Mouse (Mus musculus) cortical plate, adult 2 months (tissue): Measurements from ENCODE around the gene Pea15a. TPM values are rescaled to one million over a fixed set of nuclear protein-coding genes. Genes with fewer than 3 reads are reported as not detected.
A peak's percentile ranks its signal among the peaks of the same experiment; 100 is the strongest.

Source experiments
- H3K27ac ChIP-seq: fragments of 200-500 bp; 2 replicates; pipeline ENCODE4 v1.5.1; 2012; ENCODE audit warnings: low read length, control low read depth, inconsistent platforms; ENCODE audit not compliant: insufficient read depth
- H3K4me1 ChIP-seq: fragments of 200-500 bp; 2 replicates; pipeline ENCODE4 v1.6.1; 2011; ENCODE audit warnings: low read length; ENCODE audit not compliant: control insufficient read depth, insufficient read depth
- H3K4me3 ChIP-seq: fragments of 200-500 bp; 2 replicates; pipeline ENCODE4 v1.5.1; 2011; ENCODE audit warnings: mild to moderate bottlenecking, low read length, control low read depth; ENCODE audit not compliant: insufficient read depth
- CTCF ChIP-seq: fragments of 200-500 bp; IDR thresholded peaks from 2 replicates; pipeline ENCODE4 v1.5.1; 2011; ENCODE audit warnings: mild to moderate bottlenecking, control low read depth, low read length; ENCODE audit not compliant: insufficient read depth; ENCODE audit errors: extremely low read depth
- POLR2A ChIP-seq: fragments of 200-500 bp; IDR thresholded peaks from 2 replicates; pipeline ENCODE4 v1.6.1; 2011; ENCODE audit warnings: mild to moderate bottlenecking, low read length, control low read depth; ENCODE audit not compliant: insufficient read depth; ENCODE audit errors: extremely low read depth
- polyA plus RNA-seq: library from polyadenylated mRNA; depleted of rRNA; stranded (reverse); fragments of >200 nt; gene quantifications from 2 replicates; pipeline ENCODE4 v1.2.3, GENCODE M21; 2012

The Pea15a gene
- polyA plus RNA-seq, 1 experiment = 543 TPM

DNA sequence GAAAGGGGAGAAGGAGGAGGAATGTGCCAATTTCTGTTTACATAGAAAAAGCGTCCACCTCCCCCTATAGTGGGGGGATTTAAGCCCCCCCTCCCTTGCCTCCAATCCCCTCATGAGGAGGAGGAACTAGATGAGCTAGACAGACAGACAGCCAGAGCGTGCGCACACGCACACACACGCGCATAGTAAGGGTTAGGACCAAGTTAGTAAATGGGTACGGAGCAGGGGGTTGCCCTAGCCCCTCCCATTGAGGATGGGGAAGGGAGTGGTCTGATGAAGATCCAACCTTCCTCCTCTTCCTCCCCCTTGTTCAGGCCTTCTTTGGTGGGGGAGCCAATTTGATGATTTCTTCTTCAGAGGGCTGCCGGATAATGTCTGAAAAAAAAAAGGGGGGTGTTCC, 8.3 kb downstream of the Pea15a start:
- no peak for TF ChIP-seq CTCF
- peak; percentile 27; the same call in 1 of the 2 replicates for TF ChIP-seq POLR2A
- Histone ChIP-seq H3K4me3 (no peak overlapping the region), H3K4me1 (peaks cover 19% of the 10 kb centered on the region), H3K27ac (no peak overlapping the region)

DNA sequence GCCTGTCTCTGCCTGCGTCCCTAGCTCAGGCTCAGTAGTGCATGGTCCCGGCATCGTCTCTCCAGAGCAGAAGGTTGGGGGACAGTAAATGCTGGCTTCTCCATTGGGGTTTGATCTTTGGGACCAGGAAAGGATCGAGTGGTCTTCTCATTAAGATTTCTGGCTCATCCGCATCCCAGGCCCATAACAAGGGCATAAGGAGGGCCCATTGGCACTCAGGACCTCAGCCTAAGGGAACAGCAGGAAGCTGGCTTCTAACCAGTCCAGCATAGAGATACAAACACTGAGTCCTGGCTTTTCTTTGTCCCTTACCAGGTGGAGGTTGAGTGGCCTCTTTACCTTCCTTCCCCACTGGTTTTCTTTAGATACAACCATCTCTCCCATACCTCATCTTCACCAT, 8.8 kb downstream of the Pea15a start:
- H3K4me3 ChIP-seq = no peak overlapping the region
- no peak for TF ChIP-seq POLR2A
- TF ChIP-seq CTCF = no peak
- H3K27ac ChIP-seq = no peak overlapping the region
- H3K4me1 ChIP-seq = peaks cover 16% of the 10 kb centered on the region

DNA sequence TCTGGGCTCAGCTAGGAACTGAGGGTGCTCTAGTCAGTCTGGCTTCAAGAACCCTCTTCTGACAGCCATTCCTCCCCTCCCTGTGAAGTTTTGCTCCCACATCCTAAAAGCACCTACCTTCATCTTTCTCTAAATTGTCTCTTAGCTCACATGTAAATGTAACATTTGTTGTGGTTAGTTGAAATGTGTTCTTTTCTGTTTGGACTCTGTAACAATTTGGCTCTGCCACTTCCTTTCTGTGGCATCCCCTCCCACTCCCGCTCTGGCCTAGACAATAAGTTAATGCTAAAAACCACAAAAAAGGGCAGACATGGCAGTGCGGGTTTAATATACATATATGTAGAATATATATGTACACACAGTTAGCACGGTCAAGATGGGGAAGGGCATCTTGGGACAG, 9.5 kb downstream of the Pea15a start:
- H3K4me1 ChIP-seq = peaks cover 13% of the 10 kb centered on the region
- no peak overlapping the region for H3K27ac ChIP-seq
- no peak overlapping the region for H3K4me3 ChIP-seq
- TF ChIP-seq POLR2A = no peak; the same call in 1 of the 2 replicates

DNA sequence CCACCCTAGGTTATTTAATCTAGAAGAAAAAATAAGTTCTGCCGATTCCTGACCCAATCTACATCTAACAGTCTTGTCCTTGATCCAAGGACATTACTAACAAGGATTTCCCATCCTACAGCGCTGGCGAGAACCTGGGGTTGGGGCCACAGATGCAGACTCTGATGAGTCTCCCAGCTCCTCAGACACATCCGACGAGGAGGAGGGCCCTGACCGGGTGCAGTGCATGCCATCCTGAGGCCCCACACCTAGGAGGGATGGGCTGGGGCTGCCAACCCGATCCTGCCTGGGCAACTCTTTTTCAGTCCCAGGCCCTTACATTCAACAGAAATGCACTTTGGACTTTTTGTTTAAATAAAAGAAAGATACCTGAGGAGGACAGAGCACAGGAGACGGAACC, 12.2 kb downstream of the Pea15a start:
- TF ChIP-seq POLR2A (no peak), CTCF (no peak)
- no peak overlapping the region for H3K4me3 ChIP-seq
- peaks cover 3% of the 10 kb centered on the region; the same call in 1 of the 2 replicates for H3K4me1 ChIP-seq
- H3K27ac ChIP-seq = no peak overlapping the region

DNA sequence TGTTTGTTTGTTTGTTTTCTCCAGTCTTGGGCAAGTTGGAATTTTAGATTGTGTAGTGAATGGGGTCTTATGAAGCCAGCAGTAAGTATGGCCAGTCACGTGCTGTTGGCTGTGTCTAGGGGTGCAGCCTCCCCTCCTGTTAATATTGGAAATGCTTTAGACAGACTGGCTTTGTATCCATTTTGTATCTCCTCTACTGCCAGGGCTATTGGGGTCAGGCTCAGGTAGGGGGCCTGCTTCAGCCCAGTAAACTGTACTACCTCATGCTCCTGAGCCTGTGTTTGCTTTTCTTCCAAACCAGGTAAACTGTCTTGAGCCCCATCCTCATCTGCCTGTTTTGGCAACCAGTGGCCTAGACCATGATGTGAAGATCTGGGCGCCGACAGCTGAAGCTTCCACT, 14.4 kb downstream of the Pea15a start:
- TF ChIP-seq POLR2A (no peak), CTCF (no peak)
- Histone ChIP-seq H3K4me1 (peaks cover 1% of the 10 kb centered on the region; the same call in 1 of the 2 replicates), H3K27ac (no peak overlapping the region), H3K4me3 (no peak overlapping the region)

DNA sequence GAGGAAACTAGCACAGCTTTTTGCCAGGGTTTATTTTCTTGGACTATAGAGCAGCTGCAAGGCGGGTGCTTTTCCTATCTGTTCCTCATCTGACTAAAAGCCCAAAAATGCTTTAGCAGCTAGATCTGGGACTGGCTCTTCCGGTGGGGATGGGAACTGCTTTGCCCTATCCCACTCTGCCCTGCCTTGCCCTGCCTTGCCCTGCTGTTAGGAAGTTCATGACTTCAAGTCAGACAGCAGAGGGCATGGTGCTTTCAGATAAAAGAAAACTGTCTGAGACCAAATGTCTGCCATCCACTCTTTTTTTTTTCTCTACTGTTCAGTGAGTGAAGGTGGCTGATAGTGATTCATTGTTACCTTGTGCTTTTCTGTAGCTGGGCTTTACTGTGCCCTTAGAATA, 15.0 kb downstream of the Pea15a start:
- TF ChIP-seq POLR2A (no peak), CTCF (no peak)
- H3K4me1 ChIP-seq = peaks cover 1% of the 10 kb centered on the region; the same call in 1 of the 2 replicates
- H3K27ac ChIP-seq = no peak overlapping the region
- no peak overlapping the region for H3K4me3 ChIP-seq

DNA sequence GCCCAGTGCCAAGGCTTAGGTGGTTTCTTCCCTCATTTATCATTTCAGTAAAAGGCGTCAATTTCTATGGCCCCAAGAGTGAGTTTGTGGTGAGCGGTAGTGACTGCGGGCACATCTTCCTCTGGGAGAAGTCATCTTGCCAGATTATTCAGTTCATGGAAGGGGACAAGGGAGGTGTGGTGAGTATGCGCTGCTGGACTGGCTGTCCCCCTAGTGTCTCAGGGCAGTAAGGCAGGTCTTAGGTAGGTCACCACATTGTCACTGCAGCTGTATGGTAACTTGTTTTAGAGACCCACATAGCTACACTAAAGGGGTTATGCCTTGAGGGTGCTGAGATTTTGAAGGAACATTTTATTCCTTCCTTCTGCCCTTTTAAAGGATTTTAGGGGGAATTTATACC, 17.7 kb downstream of the Pea15a start:
- no peak for TF ChIP-seq POLR2A
- peak; percentile 14; the same call in 1 of the 2 replicates for TF ChIP-seq CTCF
- no peak overlapping the region for H3K27ac ChIP-seq
- H3K4me3 ChIP-seq = no peak overlapping the region
- no peaks in the 10 kb centered on the region for H3K4me1 ChIP-seq

DNA sequence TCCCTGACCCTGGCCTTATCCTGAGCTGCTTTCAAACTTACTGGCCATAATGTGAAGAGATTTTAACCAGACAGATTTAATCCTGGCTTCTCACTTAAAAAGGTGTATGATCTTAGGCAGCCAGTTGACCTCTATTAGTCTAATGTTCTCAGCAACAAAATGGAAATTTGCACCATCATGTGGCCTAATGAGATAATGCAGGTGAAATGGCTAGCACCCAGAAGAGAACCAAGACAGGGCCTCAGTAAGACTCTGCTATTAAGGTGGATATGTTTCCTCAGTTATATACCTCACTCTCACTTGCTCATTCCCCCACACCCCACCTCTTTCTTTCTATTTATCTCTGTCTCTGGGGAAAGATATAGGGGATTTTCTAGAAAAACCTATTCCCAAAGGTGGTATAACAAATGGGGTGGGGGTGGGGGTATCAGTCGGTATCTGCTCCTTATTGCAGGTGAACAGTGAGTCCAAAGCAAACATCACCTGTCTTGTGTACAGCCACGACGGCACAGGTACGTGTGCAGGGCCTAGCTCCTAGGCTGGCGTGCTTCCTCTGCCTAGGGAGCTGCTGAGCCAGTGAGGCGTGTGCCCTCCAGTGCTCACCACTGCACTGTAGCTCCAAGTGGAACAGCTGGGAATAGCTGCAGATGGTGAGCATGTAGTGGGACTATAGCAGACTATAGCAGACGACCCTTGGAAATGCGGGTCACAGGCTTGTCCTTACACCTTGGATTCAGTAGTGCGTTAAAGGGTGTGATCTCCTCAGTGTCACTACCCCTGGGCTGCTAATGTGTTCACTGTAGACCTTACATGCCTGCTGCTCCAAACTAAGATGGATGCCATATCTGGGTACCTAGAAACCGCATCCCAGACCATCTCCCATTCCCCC, 20.0 kb downstream of the Pea15a start:
- no peak for TF ChIP-seq CTCF
- TF ChIP-seq POLR2A = no peak
- no peak overlapping the region for H3K4me3 ChIP-seq
- H3K4me1 ChIP-seq = no peaks in the 10 kb centered on the region
- H3K27ac ChIP-seq = no peak overlapping the region

DNA sequence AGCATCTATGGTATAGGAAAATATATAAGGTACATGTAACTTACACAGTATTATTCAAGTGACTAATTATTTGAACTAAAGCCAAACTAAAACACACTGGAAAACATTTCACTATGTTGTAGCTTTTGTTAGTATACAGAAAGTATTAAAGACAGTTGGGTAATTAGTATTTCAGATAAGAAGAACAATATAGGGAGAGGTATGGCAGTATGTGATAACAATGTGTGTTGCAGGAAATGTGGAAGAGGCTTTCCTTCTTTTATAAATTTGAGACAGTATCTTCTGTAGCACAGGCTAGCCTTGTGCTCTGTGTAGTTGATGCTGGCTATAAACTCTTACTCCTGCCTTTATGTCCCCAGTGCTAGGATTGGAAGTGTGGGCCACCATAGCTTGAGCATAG, 22.7 kb downstream of the Pea15a start:
- Histone ChIP-seq H3K4me1 (no peaks in the 10 kb centered on the region), H3K4me3 (no peak overlapping the region)
- TF ChIP-seq POLR2A (no peak), CTCF (no peak)

DNA sequence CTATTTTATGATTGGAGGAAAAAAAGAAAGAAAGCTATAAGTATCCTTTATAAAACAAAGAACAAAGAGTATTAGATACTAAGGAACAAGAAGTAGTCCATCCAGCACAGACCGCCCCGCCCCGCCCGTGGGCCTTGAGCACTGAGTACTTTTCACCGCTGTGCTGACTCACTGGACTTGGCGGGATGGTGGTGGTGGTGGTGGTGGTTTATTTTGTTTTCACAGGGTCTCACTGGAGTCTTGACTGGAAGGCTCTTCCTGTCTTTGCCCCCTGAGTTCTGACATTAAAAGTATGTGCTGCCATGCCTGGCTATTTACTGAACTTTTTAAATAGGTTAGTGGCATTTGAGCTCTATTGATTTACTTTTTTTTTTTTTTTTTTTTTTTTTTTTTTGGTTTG, 23.5 kb downstream of the Pea15a start:
- no peak for TF ChIP-seq CTCF
- TF ChIP-seq POLR2A = no peak
- H3K27ac ChIP-seq = no peak overlapping the region
- no peak overlapping the region for H3K4me3 ChIP-seq
- H3K4me1 ChIP-seq = no peaks in the 10 kb centered on the region

More for the DNA sequence above, 22.7 kb downstream of the Pea15a start:
- no peak overlapping the region for H3K27ac ChIP-seq

DNA sequence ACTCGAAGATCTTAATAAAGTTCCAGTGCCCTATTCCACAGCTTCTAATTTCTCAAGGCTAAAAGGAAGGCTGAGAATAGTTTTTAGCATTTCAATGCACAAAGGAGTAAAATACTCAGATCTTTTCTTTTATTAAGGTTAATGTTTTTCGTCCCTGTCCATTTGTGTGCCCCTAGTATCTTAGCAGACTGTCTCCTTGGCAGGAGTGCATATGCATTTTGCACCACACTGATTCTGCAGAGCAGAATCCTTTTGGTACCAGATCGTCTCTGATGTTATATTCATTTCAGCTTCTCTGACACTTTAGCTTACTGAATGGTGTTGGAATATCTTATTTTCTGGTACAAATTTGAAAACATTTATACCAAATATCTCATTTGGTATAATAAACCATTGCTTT, 24.8 kb downstream of the Pea15a start:
- H3K27ac ChIP-seq = no peak overlapping the region
- TF ChIP-seq POLR2A = no peak
- TF ChIP-seq CTCF = no peak
- no peak overlapping the region for H3K4me3 ChIP-seq
- H3K4me1 ChIP-seq = no peaks in the 10 kb centered on the region
